Mouse (Mus musculus) embryo, embryonic 10 days (tissue): ENCODE measurements around the gene Abca12.
A peak's percentile ranks its signal among the peaks of the same experiment; 100 is the strongest.

Experiments
- DNase-seq: peaks from one replicate; pipeline ENCODE4 v3.0.0-alpha.2; 2015; ENCODE audit warnings: low spot score

The Abca12 gene

DNA sequence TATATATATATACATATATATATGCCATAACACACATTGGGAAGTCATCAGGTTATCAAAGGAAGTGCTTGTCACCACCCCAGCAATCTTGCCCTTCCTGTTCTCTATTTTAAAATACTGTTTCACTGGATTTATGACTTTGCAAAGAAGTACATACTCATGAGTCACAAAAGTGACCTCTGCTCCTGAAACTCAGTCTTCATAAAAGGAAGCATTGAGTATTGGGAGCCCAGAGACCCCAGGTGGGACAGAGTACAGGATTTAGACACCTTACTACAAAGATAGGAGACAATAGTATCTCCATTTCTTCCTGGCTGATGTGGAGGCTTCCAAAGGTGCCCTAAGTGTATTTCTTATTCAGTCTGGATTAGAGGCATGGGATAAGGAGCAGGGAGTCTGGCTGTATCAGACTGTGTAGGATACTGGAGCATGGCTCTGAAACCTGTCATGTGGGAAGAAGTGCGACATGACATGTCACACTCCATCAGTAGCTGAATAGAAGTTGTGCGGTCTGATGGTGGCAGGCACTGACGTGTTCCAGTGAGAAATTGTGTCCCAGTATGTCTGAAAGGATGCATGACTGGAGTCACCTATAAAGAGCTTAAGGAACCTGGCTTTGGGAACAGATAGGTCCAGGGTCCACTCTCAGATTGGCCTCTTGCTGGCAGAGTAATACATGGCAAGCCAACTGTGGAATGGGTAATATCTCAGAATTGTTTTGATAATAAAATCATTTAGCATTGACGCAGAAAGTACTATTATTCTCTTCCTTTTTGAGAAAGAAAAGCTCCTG is 76.0 kb downstream of the Abca12 start:
- DNase-seq, result no peak

DNA sequence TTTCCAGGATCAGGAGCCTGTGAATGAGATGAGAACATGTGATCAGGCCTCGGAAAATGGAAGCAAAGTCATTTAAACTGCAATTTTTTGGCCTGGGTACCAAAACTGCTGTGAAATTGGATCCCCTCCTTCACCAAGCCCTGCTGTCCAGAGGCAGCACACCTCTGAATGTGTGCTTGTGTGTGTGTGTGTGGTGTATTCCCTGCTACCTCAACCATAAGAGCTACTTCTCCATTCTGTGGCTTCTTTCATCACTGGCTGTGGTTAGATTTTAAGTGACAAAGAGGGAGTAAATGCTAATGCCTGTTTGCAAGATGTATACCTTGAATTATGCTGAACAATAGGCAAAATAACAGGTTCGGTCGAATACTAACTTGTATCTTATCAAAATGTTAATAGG is 84.4 kb downstream of the Abca12 start:
- DNase-seq, result no peak

DNA sequence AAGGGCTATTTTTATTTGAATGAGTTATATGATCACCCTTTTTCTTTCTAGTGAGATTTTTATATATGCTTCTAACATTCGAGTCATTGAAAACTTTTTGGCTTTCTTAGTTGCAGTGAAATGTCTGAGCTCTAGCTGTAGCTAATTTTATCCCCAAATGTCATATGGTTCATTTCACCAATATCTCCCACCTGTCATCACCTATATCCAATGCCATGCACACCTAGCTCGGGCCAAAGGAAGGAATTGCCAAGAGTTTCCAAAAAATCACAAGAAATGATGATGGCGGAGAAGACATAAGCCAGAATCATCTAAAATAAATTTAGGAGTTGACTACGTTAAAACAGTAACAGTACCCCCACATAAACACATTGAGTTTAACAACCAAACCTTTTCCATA is 102.5 kb downstream of the Abca12 start:
- DNase-seq, result no peak

DNA sequence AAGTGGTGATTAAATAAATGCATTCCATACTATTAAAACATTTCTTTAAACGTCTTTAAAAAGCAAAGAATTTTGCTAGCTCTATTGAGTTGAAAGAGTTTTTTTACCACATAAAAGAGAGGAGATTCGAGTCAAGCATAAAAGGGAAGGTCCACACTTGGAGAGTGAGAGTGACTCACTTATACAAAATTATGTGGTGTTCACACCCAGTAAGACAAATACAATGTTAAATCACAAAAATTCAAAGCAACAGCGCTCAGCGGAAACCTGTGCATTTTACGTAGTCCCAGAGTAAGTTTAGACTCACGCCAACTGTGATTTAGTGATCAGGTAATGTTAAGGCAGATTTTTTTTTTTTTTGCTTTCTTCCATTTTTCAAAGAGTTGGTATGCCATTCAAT is 104.1 kb downstream of the Abca12 start:
- DNase-seq, result no peak

DNA sequence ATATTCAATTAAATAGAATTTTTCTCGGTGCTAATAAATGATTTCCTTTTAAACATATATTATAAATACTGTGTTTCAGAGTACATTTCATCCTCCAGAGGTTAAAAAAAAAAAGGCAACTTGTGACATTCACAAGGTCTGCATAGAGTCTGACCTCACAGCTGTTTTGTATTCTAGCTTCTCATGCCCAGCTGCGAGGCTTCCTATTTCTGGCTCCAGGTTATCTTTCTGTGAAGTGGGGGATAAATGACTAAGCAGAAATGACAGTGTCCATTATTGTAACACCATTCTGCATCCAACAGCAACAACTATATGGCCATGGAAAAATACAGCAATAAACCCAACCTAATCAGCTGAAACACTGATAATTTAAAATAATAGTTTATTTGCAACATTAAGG is 107.3 kb downstream of the Abca12 start:
- no peak for DNase-seq

DNA sequence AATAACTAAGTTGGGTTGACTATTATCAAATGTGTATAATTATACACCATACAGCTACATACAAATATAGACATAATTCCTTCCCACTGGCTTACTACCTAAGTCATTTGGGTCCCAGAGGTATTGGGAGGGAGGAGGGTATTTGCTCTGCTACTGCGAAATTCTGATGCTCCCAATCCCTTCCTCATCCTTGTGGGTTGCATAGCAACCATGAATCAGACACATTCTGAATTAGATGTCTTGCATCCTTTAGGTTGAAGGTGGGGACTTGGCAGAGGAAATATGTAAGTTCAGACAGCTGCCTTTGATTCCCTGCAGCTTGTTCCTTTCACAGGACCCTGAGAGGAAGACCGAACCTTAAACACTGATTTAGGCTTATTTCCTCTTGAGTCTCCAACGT is 108.5 kb downstream of the Abca12 start:
- DNase-seq, result no peak

DNA sequence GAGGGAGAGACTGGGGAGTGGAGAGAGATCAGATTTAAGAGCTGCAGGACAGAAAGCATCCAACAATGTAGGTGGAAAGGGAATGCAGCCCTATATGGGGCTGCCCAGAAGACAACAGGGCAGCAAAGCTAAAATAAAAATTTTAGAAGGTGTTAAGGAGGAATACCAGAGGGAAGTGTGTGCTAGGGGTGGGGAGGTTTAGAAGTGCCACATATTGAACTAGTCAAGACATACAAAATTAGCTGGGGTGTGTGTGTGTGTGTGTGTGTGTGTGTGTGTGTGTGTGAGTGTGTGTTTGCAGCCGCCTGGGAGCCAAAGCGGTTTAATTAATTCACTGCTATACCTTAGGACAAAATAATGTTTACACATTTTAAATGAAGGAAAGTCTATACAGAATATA is 110.1 kb downstream of the Abca12 start:
- no peak for DNase-seq

DNA sequence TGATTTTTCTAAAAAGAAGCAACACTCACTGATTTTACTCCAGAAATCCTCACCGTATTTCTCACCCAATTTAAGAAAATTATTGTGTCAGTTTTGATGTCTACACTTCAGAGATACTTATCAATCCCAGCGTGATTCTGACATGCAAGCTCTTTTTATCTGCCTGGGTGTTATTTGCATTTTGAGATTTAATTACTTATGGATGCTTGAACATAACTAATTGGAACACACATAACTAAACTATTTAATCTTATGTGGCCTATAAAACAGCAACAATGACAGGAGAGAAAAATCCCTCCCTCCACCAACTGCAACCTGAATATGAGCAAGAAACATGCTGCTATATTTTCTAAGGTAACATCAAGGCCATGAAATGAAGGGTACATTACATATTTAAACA is 117.7 kb downstream of the Abca12 start:
- no peak for DNase-seq

DNA sequence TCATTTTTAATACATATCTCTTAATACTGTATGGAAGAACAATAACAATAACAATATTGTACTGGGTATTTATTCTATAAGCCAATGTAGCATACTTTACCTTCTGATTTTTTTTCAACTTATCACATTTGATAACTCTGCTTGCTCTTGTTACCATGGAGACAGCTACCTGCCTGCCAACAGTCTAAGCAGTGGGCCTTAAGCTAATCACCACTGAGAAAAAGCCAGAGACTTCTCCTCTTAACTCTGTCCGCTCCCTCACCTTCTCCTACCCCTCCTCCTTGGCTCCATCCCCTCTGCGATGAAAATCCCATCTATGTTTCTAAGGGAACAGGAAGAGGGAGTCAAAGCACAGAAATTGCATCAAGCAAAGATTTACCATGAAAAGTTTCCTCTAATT is 118.1 kb downstream of the Abca12 start:
- no peak for DNase-seq

DNA sequence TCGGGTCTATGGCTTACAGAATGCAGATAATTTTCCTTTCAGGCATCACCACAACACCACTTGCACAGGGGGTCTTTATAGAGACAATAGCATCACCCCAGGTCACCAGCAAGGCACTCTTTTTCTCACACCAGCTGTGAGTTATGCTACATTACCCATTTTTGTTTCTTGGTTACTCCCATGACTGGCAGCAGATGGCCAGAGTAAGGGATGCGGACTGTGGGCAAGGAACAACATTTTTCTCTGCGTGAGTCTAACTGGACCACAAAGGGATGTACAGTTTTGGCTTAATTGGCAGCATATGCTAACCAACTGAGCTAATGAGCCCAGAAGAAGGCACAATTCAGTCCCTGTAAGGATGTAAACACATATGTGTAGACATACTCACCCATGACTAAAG is 122.8 kb downstream of the Abca12 start:
- no peak for DNase-seq

DNA sequence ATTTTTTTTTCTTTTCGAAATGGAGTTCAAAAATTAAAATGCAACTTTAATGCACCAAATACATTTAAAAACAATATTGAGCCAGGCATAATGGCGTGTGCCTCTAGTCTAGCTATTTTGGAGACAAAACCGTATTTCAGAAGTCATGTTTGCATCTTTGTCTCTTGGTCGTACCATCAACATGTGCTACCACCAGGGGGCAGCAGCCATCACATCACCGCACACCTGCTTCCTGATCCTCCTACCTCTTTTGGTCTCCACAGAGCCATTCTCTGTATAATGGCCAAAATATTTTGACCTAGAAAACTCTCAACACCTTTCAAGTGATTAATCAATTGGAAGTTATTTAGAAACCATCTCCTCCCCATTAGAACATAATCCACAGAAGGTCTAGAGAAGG is 125.2 kb downstream of the Abca12 start:
- DNase-seq, result peak; percentile 82

DNA sequence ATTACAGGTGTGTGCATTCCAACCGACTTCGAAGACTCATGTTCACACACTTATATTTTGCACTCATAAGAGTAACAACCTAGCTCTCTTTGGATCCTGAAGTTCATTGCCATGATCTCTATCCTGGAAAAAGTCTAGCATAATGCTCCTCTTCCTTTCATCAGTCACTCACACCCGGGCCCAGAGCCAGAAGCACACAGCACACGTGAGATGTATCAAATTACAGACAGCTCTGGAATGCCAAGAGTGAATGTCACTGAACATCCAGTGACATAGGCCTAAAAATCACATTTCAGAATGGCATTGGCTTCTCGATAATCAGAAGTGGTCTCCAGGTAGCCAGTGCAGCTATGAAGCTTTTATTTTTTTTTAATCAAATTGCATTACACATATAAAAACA is 137.8 kb downstream of the Abca12 start:
- peak; percentile 51 for DNase-seq

DNA sequence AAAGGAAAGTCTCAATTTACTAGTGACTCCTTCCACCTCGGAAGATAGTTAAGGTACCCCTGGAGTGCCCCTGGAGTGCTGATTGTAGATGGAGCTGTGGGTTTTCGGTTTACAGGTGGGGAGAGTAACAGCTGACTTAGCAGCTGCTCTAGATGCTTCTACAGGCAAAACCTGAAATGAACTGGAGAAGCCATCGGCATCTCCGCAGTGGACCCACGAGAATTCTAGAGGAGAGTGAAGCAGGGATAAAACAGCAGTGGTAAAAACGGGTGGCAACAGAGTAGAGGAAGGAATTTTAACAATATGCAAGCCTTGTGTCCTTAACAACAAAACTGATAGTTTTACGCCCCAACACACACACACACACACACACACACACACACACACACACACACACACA is 142.2 kb downstream of the Abca12 start:
- no peak for DNase-seq

DNA sequence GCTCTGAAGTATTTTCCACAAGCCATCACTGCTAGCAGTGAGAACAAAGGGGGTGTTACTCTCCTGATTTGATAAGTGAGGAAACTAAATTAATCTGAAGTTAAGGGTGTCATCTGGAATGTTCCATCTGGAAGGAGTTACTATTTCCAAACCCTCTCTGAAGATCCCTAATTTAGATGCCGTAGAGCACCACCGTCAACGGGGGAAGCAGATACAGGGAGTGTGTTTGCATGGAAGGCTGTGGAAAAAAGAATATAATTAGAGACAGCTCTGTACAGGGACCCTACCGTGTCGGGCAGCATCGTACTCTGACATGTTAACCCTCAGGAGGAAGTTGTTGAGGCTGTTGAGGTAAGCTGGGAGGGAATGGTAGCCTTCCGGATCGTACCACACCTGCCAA is 142.6 kb downstream of the Abca12 start:
- DNase-seq, result no peak

DNA sequence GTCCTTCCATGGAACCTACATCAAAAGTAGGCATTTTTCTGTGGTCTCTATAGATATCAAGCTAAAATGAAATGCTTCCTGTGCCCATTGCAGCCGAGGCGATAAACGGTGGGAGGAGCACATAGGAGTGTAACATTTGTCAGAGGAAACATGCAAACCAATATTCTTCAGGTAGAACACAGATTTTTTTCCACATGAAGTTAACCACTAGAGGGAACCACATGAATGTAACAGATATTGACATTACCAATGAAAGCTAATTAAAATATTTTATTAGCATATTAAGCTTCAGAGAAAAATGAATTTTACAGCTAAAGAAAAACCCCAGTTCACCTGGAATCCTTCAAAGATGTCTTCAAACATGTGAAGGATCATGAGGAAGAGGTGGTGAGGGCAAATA is 144.6 kb downstream of the Abca12 start:
- DNase-seq, result no peak

DNA sequence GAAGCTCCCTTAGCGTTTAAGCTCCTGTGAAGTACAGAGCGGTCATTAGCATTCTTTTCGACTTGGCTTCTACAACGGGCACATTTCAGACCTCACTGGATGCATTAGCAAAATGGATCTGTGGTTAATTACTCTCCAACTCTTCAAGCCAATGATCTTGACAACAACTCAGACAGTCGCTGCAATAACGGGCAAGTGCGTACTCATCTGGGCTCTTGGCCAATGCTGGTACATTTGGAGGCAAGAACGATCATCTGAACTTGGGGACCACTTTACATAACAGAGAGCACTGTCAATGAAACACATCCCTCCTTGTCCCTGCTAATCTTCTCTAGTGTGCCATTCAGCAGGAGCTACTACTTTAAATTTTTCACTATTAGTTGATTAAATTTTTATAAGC is 148.1 kb downstream of the Abca12 start:
- no peak for DNase-seq

DNA sequence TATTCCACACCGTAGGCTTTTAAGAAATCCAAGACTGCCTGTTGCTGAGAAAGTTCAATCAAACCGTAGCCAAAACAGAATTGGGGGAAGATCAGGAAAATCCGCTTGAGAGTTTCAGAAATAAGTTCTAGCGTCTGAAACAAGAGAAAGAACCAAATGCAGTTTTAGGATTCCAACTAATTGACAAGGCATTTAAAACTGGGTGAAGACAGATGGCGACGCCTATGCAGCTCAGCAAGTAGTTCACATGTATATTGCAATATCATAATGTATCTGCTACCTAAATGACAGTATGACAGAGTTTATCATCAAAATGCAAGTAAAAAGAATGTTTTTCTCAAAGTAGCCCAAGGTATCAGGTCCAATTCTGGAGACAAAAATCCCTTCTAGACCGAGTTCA is 151.2 kb downstream of the Abca12 start:
- no peak for DNase-seq

DNA sequence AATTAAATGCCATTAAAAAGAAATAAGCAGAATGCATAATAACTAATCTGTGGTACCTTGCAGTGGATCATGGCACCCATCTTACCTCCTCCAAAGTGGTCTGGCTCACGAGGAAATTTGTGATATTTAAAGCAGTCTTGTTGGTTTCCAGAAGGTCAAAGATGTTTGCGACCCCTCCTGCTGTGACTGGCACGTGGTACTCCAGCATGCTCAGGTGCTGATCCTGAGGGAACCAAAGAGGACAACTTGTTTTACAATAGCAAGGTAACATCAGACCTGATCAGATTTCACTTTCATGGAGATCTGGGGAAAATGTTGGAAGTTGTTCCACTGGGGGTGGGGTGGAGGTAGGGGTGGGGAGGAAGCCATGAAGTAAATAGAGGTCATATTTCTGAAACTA is 170.1 kb downstream of the Abca12 start:
- DNase-seq, result no peak

DNA sequence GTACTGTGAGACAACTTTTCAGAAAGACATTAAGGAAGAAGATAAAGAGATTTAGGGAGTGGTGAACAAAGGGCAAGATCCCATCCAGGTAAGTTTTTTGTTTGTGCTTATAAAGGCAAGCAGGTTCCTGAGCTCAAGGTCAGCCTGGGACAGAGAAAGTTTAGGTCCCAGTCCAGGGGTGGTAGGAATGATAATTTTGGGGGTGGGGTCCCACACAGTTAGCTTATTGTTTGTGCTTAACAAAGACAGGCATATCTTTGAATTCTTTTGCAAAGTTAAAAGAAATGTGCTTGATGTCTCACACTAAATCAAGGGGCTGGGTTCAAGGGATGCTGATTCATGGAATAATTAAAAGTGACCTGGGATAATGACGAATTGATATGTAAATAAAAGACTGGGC is 173.3 kb downstream of the Abca12 start:
- DNase-seq, result no peak

DNA sequence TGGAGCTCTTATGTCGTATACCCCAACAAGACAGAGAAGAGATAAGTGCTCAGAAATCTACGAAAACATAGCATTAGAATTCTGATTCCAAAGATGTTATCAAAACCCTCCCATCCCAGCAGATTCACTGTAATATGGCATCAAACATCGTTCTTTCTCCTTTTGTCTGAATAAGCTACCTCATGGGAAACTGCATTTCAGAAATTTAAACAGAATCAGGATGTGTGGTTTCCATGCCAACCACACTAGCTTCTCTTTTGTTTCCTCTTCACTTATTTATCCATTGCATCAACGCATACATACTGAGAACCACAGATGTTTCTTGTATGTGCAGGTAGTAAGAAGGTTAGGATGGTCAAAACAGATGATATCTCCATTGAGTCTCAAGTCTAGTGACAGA is 175.1 kb downstream of the Abca12 start:
- DNase-seq, result no peak

DNA sequence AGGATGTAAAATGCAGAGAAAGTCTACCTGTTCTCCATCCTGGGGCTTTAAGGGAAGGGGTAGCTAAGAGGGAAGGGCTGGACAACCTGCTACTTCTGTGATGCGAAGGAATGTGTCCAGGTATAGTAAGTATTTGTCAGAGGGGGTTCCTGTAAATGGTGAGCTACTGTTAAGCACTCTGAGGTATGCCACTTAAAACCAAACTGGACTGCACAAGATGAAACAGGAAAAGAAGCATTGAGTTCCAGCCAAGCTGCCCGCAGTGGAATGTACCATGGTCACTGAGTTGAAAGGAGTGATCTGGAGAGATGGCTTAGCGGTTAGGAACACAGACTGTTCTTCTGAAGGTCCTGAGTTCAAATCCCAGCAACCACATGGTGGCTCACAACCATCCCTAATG is 179.4 kb downstream of the Abca12 start:
- no peak for DNase-seq

DNA sequence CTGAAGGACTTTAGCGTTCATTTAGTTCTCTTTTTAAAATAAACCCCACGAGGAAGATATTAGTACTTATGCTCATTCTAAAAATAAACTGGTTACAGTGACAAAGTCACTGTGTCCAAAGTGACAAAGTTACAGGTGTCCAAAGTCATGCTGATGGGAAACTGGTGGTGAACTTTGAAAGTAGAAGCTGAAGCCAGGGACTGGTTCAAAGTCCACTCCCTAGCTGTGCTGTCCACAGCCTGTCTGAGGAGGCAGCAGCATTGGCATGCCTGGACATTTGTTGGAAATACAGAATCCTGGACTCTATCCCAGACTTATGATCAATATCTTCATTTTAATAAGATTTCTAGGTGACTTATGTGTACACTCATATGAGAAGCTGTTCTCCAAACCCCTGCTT is 183.5 kb downstream of the Abca12 start:
- no peak for DNase-seq

DNA sequence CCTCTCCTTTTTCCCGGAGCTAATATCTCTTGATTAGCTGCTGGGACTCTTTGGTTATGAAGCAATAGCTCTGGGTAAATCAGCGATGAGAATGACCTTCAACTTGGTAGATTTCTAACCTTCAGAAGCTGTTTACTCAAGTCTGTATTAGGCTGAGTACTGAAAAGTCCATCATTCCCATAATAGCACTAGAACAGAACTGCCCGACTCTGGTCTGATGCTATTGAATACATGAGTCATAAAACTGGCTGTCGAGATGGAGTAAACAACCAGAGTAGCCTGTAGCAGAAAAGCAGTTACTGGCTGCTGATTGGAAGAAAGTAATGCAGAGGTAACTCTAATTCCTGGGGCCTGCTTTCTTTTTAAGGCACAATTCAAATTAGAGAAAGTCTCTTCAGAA is 211.1 kb downstream of the Abca12 start:
- DNase-seq, result no peak

DNA sequence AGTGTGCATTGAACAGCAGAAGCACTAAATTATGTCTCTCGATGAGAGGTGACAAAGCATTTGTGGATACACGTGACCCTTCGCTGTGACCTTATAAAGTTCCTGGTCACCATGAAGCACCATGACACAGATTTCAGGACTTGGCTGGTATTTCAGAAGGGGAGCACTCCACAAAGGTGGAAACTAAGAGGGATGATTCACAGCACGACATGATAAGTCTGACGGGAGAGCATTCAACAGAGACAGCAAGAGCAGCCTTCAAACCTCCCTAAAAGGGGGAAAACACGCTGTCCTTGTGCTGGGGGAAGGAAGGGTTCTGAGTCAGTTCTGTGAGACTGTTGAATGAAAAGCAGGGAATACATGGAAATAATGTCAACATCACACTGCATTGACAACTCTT is 218.5 kb downstream of the Abca12 start:
- DNase-seq, result no peak

DNA sequence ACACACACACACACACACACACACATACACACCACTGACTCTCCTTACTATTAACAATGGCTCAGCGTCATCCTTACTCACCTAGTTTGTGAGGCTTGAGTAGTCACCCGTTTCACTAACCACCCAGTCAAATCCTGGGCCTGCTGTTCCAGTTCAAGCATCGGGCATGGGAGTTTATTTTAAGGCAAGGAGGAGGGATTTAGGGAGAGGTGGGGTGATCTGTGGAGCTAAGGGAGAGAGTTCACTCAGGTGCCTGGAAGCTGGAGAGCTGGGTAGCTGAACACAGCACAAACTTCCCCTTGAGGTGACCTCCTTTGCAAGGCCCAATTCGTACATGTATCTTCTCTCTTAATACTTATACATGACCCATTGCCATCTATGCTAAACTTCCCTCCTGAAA is 219.4 kb downstream of the Abca12 start:
- no peak for DNase-seq
